Mouse (Mus musculus) cerebellum, postnatal 36 days (tissue): ENCODE data around the gene Dynlrb2.

ENCODE experiments used
- DNase-seq, 2 experiments: peaks; one replicate each; pipeline ENCODE4 v3.0.0; 2021 to 2022; ENCODE audit warnings: mixed read lengths in 2 of 2

Gene Dynlrb2

DNA sequence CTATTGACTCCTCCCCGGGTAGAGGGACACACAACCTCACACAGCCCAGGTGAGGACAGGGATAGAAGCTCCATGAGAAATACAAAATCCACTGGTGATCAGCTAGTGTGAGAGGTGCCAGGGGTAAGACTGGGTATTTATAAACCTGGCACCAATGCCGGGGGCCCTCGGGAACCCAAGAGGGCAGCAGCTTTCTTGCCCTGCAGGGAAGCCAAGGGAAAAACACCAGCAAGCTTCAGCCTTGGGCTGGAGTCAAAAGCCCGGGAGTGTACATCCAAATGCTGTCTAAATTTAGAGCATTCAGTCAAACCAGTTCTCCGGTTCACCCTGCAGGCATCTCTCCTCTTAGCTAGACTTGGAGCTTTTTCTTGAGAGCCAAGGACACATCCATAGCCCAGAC lies 38.1 kb downstream of the Dynlrb2 start:
- peak; percentile 83 to 84 for DNase-seq

DNA sequence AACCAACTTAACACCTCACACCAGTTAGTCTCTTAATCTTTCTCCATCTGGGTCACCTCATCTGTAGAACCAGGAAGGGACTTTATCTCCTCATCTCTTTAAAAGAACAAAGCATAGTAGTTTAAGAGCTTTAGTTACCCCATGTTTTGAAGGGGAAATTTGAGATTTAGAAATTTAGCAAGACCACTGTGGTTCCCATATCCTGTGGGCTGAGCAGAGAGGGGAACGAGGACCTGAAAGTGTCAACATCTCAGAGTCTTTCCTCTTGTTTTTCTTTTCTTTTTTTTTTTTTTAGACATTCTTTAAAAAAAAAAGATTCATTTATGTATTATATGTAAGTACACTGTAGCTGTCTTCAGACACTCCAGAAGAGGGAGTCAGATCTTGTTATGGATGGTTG lies 38.6 kb downstream of the Dynlrb2 start:
- no peak for DNase-seq

DNA sequence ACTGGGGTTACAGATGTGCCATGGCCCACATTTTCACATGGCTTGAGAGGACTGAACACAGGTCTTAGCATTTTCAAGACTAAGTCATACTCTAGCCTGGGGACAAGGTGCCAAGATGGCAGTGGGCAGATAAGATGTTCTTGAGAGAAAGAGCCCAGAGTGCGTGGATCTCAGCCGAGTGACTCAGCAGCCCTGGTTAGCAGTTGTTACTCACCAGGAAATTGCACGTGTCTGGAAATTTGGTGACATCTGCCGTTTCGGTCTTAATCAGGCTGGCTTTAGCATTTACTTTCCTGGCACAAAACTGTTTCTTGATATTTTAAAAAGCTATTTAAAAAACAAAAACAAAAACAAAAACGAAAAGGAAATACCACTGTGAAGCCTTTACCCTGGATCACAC lies 47.5 kb downstream of the Dynlrb2 start:
- DNase-seq: peak; percentile 19 to 31

DNA sequence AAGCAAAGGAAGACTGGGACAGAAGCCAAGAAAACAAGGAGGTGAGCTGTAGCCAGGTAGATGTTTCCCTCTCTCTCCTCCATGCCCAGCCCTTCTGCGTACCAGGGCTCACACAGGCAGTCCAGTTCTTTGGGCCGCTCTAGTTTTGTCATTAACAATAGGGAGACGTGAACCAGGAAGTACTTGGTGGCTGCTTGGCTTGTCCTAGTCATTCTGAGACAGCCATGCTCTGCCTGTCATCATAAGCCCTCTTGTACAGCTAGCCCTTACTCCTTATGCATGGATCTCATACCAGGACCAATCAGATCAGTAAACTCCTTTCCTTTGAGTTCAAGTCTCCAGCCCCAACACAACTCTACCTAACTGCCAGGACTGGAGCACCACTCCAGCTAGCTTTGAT lies 48.0 kb downstream of the Dynlrb2 start:
- no peak for DNase-seq
